Mouse (Mus musculus) R1 (cell line): ENCODE measurements around the gene Jsrp1.
A peak's percentile ranks its signal among the peaks of the same experiment; 100 is the strongest.

ENCODE experiments used
- DNase-seq: peaks from one replicate; pipeline ENCODE4 v3.0.0-alpha.2; 2018; ENCODE audit warnings: low read depth, low spot score

Jsrp1 gene

DNA sequence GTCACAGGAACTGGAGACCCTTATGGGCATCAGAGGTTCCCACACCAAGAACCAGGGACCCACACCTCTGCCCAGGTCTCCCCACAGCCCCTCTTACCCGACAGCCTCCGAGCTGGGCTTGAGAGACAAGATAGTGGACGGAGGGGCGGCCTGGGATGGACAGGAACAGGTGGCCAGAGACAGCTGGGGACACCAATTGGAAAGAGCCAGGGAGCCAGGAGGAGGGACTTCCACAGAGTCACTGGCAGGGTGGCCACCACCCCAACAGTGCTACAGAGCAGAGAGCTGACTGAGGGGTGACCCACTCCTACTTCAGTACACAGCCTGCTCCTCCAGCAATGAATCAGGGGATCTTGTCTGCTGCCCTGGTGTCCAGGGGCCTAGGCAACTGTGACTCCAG, at the start of gene Jsrp1:
Gene Jsrp1 (minus strand): TSS at position 133 of the 400 bp plus-strand sequence.
- DNase-seq: no peak

DNA sequence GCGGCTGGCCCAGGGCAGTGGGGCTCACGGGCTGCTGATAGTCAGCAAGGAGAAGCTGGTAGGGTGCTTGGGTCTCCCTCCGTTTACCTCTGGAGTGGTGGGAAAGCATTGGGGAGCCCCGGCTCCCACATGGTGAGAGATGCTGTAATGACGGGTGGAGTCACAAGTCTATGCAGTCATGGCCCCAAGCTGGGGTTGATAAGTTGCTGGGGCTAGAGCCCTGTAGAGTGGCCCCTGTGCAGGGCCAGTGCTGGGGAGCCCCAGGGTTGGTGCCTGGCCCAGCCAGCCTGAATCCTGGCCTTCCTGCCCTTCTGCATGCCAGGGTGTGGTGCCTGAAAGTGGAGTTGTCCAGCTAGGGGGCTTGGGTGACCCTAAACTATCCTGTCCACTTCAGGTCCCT, 49.0 kb upstream of the Jsrp1 start:
- DNase-seq: no peak

DNA sequence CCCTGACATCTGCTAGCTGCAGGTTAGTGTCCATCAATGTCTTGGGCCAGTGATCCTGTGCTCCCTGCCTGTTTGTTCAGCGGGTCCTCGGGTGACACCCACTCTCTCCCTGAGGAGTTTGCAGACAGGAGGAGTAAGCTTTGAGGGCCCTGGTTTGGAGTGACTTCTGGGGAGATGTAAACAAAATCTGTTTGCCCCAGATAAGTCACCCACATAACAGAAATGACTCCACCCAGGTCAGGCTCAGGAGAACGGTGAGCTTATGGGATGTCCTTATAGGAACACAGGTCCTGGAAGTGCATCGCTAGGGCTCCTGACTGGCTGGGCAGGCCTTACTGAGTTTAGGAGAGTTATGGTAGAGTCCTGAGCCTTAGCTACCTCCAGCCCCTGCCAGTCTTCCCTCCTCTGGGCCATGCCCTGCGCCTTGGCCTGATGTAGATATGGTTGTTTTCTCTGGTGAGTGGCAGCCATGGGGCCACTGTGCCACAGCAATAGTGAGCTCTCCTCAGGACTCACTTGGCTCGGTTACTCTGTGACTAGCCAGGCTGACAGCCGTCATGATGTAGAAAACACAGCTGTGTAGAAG, 45.1 kb upstream of the Jsrp1 start:
- DNase-seq: no peak

DNA sequence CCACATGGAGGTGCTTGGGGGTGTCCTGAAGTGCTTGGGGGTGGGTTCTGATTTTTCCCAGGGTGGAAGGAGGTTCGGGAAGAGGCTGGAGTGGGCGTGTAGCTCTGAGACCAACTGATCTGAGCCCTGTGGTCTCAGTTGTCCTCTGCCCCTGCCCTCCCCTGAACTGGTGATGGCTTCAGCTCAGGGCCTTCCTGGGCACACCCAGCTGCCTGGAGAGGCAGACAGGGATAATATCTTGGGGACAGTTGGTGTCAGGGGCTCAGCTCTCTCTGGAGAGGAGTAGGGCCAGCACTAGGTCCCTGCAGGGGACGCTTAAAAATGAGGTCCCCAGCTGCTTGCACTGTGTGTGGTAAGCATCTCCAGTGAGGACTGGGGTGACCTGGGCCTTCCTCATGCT, 44.5 kb upstream of the Jsrp1 start:
- DNase-seq: no peak

DNA sequence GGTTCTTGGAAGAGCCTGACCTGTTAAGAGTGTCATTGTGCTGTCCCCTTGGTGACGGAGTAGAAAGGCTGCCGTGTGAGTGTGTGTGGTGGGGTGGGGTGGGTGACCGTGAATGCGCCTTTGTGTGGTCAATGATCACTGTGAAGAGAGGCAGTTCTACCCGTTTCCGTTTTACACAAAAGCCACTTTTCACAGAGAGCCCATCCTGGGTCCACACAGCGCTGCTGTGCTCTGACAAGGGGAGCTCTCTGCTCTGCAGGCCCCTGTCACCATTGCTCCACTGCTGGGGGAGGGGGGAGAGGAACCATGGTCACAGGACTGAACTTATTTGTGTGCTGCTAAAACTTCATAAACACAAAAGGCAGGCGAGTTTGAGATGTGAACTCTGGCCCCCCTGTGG, 44.1 kb upstream of the Jsrp1 start:
- DNase-seq: no peak

DNA sequence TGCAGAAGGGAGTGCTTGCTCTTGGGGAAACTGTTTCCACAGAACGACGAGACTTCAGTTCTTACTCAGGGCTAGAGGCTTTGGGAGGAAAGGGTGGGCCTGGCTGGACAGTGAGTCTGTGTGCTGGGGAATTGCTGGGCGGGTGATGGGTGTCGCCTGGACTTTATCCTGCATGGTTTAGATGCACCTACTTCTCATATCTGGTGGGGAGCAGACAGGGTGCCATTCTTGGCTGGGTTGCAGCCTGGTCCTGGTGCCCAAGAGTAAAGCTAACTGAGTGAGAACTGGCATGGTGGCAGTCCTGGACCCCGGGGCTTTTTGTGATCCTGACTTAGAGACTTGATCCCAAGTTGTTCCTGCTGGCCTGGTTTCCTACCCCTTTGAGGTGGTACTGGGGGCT, 43.6 kb upstream of the Jsrp1 start:
- DNase-seq: no peak

DNA sequence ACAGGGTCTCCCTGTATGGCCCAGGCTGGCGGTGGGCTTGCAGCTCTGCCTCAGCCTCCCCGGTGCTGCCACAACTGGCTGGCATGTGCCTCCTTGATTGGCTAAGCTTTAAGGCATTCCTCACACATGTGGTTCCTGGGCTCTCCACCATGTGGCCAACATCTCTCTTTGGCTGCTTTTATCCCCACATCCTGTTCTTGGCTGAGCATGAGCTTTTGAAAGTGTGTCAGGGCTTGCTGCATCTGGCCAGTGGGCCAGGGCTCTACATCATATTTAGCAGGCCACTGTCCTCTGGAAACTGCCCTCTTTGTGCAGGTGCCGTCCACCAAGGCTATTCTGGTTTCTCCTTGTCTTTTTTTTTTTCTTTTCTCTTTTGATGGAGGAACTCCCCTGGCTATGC, 43.0 kb upstream of the Jsrp1 start:
- DNase-seq: peak; percentile 42

DNA sequence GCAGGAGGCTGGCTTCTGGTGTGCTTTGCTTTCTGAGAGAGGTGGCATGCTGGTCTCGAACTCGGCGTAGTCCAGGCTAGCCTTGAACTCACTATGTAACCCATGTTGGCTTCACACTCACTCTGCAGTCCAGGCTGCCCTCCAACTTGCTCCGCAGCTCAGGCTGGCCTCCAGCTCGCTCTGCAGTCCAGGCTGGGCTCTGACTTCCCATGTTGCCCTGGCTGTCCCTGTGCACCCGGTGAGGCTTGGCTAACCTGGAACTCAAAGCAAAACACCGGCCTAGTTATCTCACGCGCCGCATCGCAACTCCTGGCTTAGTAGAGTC, 42.4 kb upstream of the Jsrp1 start:
- DNase-seq: no peak

DNA sequence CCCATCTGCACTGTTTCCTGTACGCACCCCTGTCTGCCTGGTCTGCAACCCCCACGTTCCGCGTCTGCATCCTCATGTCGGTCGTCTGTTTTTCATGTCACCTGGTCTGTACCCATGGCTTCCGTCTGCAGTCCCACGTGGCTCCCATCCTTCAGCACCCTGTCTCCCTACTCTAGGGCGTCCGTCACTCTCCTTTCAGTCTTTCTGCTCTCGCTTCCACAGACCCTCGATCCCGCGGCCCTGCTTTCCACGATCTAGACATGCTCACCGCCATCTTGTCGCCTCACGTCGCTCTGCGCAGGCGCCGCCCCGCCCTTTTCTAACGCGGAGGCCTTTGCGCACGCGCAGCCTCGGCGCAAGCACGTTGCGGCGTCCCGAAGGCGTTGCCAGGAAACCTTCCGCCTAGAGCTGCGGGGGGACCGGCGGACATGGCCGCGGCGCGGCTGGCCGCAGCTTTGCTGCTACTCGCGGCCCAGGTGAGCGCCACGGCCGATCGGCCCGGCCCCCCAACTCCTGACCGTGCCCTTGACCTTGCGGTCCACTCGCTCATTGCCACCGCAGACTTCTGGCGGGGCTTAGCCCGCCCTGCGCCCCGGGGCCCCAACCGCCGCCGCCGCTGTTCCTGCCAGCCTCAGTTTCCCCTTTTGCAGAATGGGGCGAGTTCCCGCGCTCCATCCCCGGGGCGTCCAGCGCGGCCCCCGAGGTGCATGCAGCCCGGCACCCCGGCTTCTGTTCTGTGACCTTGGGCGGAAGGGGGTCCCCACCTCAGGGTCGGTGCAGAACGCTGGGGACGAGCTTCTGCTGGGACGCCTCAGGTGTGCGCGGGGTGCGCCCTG, 41.8 kb upstream of the Jsrp1 start, which contains the start of the genes Lsm7 and Sppl2b:
Gene Lsm7 (minus strand): TSS at position 297 of the 836 bp plus-strand sequence.
Gene Sppl2b (plus strand): TSS at position 363 of the 836 bp plus-strand sequence.
- DNase-seq: peak; percentile 93

DNA sequence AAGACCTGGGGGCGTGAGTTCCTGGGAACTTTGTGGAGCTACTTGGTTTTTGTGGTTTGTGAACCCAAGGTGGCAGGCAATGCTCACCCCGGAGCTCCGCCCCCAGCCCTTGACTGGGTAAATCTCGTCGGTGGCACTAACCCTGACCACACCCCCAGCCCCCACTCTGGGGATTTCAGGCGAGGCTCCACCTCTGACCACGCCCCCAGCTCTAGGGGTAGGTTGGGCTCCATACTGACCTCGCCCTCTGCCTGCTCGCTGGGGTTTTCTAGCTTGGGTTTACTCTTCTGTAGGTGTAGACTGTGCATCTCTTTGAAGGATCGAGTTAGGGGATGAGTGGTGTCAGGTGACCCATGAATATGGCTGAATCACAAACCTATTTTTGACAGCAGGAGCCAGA, 35.3 kb upstream of the Jsrp1 start:
- DNase-seq: peak; percentile 95

DNA sequence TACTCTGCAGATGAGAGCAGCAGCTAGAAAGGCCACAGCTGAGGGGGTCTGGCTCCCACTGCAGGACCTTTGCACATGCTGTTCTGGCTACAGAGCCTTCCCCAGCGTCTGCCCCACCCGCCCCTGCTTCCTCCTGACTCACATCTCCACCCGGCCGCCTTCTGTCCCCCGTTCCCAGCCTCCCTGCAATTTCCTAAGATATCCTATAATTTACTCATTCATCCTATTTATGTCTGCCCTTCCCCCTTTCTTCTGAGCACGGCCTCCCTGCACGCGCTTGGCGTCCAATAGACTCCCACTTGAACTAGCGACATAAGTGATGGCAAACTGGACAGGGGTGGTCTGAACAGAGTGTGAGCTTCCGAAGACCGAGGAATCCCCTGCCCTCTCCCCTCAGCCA, 32.4 kb upstream of the Jsrp1 start:
- no peak for DNase-seq

DNA sequence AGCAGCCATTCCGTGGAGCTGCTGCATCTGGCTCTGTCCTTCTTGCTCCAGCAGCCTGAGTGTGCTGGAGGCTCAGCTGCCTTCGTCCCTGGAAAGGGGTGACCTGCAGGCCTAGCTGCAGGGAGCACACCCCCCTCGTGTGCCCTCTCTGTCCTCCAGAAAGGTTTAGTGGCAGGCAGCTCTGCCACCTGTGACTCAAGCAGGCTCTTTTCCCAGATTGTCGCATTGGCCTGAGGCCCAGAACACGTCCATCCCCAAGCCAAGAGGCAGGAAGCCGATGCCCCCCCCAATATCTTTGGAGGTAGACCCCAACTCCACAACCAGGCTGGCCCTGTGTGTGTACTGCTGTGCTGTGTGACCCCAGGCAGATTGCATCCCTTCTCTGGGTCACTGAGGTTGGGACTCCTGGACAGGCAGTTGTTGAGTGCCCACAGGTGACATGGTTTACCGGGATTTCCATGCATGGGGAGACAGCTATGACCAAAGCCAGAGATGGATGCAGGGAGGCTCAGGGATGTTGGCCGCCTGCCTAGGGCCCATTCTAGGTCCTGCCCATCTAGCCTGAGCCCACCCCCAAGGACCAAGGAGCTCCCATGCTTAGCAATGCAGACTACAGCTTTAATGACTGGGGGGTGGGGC, 31.9 kb upstream of the Jsrp1 start:
- DNase-seq: no peak

DNA sequence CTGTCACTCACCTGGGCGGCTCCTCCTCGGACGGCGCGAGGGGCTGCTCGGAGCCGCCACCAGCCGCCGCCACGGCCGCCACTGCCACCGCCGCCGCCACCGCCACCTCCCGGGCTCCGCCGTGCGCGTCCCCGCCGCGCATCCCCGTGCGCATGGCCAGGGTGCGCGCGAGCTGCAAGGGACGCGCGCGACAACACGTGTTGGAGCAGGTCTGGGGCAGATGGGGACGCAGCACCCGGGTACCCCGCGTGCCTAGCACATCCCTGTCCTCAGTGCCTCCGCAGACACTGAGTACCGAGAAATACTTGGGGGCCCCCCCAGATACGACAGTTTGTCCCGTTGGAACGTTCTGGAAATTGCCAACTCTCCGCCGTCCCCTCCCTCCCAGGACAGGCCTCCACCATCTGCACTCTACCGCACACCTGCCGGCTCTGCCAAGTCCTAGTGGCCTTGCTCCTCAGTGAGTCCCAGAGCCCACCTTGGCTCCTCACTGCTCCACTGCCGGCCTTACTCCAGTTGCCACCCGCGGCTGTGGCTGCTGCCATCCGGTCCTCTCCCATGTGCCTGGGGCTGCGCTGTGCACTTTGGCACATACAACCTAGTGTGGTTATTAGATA, 30.7 kb upstream of the Jsrp1 start, which contains the start of gene Lingo3:
Gene Lingo3 (minus strand): TSS at position 109 of the 617 bp plus-strand sequence.
- DNase-seq: peak; percentile 42

DNA sequence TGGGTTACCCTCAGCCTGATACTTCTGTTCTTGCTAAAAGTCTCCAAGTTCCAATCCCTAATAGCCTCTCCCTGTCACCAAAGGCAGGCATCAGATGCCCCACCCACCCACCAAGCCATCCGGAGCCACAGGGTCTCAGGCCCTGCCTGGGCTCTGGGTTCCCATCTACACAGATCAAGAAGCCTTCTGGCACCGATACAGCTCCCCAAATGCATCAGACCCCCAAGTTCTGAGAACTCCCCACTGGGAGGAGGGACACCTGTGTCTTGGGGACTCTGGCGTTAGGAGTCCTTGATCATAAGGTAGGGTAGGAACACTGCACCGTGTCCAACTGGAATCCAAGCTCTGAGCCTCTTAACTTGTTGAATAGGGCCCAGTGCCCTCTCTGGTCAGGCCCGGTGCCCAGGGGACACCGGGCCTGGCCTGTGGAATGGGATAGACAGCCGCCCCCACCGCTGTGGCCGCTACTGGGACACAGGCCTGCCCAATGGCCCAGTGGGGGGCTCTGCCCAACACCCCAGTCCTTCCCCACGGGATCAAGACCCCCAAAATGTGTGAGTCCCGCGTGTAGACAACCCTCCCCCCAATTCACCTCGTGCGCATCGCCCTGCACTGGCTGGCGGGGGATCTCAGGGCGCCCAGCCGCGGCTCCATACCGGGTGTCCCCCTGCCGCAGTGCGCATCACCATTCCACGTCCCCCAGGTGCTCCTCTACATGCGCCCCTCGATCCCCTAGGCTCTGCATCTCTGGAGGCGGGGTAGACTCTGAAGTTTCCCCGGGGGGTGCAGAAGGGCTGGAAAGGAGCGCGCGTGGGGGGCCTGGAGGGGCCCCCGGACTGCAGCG, 30.0 kb upstream of the Jsrp1 start:
- DNase-seq: no peak

DNA sequence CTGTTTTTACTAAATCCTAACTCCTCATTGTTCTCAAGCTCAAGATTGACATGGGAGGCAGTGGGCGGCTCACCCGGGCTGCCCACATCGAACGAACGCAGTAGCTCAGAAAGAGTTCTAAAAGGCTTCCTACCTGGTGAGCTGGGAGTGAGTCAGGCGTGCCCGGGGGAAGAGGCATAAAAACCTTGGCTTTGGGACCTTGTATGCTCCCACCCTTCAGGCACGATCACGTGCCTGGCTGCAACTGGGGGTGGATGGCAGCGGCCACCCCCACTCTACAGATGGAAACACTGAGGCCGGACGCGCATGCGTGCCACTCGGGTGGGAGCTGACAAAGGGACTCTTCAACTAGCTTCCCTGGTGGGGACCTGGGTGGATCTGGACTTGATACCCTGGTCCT, 29.0 kb upstream of the Jsrp1 start:
- DNase-seq: no peak

DNA sequence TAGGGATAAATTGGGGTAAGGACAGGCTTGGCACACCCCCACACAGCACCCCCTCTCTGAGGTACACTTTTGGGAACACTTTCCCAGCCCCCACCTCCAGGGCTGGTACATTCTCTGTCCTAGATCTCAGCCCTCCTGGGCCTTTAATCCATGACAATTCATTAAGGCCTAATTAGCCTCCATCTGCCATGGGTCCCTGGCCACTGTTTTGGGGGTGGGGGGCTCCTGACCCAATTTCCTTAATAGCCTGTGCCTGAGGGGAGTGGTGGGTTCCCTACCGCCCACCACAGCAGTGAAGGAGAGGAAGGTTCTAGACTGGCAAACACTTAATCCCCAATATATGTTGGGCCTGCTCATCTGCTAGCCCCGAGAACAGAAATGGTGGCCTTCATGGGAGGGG, 28.4 kb upstream of the Jsrp1 start:
- DNase-seq: no peak

DNA sequence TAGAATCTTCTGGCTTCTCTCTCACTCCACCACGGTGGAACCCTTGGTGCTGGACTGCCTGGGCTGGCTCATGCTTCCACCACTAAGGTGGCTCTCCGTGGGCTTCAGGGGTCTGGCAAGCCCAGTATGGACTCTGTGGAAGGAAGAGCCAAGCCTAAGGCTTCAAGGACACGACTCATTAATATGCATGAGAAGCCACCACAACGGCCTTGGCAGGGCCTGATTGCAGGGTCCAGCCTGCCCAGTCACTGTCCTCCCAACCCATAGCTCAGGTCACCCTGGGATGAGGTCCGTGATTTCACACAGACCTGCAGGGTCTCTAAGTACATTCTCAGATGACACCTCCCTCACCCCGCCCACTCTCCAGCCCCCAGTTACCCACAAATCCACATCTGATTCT, 26.6 kb upstream of the Jsrp1 start:
- no peak for DNase-seq

DNA sequence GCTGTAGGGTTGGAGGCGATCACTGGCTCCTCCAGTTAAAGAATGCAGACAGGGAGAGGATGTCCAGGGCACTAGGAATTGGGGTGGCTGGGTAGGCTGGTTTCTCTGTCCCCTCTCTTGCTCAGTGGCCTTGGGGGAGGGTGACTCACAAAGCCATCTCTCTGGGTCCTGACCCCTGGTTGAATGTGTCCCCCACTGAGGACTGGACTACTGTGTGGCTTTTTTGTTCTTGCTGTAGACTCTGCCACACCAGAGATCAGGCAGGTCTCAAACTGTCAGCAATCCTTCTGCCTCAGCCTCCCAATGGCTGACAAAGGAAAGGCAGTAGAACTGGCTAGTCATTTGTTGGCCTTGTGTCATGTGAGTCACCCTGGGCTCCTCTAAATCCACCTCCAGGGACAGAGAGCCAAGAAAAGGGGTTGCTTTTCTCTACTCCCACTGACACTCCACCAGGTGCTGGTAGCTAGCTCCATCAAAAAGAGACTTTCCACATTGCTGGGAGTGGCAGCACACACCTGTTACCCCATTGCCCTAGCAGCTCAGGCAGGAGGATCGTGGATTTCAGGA, 25.1 kb upstream of the Jsrp1 start:
- DNase-seq: no peak

DNA sequence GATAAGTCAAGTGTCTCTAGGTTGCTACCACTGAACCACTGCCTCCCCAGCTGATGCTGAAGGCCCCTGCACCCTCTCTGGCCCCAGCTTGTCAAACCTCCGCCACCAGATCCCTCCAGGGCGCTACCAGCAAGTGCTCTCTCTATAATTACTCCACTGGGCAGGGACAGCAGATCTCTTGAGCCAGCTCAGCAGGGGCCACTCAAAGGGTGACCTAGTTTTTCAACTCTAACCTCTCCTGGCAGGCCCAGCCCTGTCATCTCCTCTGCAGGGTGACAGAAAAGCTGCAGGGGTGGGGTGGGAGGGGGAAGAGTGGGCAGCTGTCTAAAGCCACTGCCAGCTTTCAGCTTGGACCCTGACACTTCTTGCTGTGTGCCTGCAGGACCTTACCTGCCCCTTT, 24.5 kb upstream of the Jsrp1 start:
- DNase-seq: no peak

DNA sequence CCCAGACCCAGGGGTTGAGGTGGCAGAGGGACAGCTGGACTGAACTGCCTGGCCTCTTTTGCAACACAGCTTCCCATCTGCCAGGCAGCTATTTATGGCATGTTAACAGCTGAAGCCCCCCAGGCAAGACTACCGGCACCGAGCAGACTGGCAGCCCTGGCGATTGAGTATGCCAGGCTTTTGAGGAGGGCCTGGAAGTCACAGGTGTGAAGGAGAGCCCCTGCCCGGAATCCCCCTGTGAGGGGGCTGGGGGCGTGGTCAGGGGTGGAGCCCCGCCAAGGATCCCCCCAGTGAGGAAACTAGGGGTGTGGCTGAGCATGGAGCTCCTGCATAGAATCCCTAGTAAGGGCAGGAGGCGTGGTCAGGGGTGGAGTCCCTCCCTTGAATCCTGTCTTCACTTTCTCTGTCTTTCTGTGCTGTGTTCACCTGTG, 23.7 kb upstream of the Jsrp1 start:
- peak; percentile 66 for DNase-seq

DNA sequence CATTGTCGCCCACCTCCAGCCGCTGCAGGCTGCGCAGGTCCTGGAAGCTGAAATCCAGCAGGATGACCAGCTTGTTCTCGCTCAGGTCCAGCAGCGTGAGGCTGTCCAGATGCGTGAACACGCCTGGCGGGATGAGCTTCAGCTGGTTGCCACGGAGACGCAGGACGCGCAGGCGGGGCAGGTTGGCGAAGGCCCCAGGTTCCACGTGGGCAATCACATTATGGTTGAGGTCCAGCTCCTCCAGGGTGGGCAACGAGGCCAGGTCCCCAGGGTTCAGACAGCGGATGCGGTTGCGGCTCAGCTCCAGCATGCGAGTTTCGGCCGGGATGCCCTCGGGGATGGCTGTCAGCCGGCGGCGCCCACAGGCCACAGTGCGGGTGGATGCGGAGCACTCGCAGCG, 22.3 kb upstream of the Jsrp1 start:
- DNase-seq: no peak
